Mouse (Mus musculus): ENCODE results near the gene B830017H08Rik. TPM values are rescaled to one million over a fixed set of nuclear protein-coding genes. Genes with fewer than 3 reads are reported as not detected.

Gene B830017H08Rik
- polyA plus RNA-seq, 1 experiment from 2014 or later = not detected

GRCm38 (mm10) chr16:17809711-17810110 lies 23.2 kb upstream of the B830017H08Rik start:
- Histone ChIP-seq H3K36me3 (ENCODE audit: control insufficient read depth, insufficient read depth, low read length) (peaks cover 7% of the 10 kb centered on the region; the same call in 1 of the 2 replicates), H3K4me3 (ENCODE audit: control insufficient read depth in 1 of 2, insufficient read depth in 1 of 2, low read depth in 1 of 2, low read length in 2 of 2) (no peak overlapping the region), H3K27ac (replicated peaks in 1 of 2; ENCODE audit: control insufficient read depth in 1 of 2, insufficient read depth in 1 of 2, low read depth in 2 of 2, low read length in 2 of 2) (peak overlapping the region; percentile 18 to 50; a peak in 3 of 4 replicates), H3K9ac (ENCODE audit: low read length) (no peak overlapping the region), H3K27me3 (ENCODE audit: control insufficient read depth, insufficient read depth, low read length) (peaks cover 29% of the 10 kb centered on the region), H3K4me2 (ENCODE audit: low read length) (no peak overlapping the region), H3K4me1 (ENCODE audit: control insufficient read depth in 2 of 2, insufficient read depth in 2 of 2, low read length in 2 of 2) (peaks cover 20 to 40% of the 10 kb centered on the region in 2 experiments; a peak in 3 of 4 replicates), H3K9me3 (ENCODE audit: control insufficient read depth, low read length) (no peaks in the 10 kb centered on the region)
- ATAC-seq (ENCODE audit: insufficient number of reproducible peaks, insufficient read depth, low FRiP score, low read depth) = 0 out of 2 replicates have a peak, but pooled peaks have one; percentile 5
- whole genome bisulfite sequencing = 39% methylated on average over 7 of the region's 7 CpGs

- Histone ChIP-seq H3K27ac (replicated peaks in 1 of 2; ENCODE audit: control insufficient read depth in 1 of 2, insufficient read depth in 1 of 2, low read depth in 2 of 2, low read length in 2 of 2) (no peak overlapping the region), H3K9ac (ENCODE audit: low read length) (no peak overlapping the region)
These were observed 20.8 kb upstream of the B830017H08Rik start for GRCm38 (mm10) chr16:17812120-17812519.

GRCm38 (mm10) chr16:17813173-17813572 lies 19.7 kb upstream of the B830017H08Rik start:
- no peak overlapping the region for H3K4me2 ChIP-seq (ENCODE audit: low read length)
- WGBS = 25% methylated on average over 4 of the region's 4 CpGs
- no peaks in the 10 kb centered on the region for H3K36me3 ChIP-seq (ENCODE audit: control insufficient read depth, insufficient read depth, low read length)
- H3K9me3 ChIP-seq (ENCODE audit: control insufficient read depth, low read length) = no peaks in the 10 kb centered on the region
- H3K4me3 ChIP-seq (ENCODE audit: control insufficient read depth in 1 of 2, insufficient read depth in 1 of 2, low read depth in 1 of 2, low read length in 2 of 2) = no peak overlapping the region
- H3K27me3 ChIP-seq (ENCODE audit: control insufficient read depth, insufficient read depth, low read length) = peaks cover 13% of the 10 kb centered on the region
- ATAC-seq (ENCODE audit: insufficient number of reproducible peaks, insufficient read depth, low FRiP score, low read depth) = no peak
- H3K27ac ChIP-seq (replicated peaks in 1 of 2; ENCODE audit: control insufficient read depth in 1 of 2, insufficient read depth in 1 of 2, low read depth in 2 of 2, low read length in 2 of 2) = no peak overlapping the region
- H3K4me1 ChIP-seq (ENCODE audit: control insufficient read depth in 2 of 2, insufficient read depth in 2 of 2, low read length in 2 of 2) = peaks cover 9 to 27% of the 10 kb centered on the region in 2 experiments; a peak in 3 of 4 replicates
- peak overlapping the region; percentile 11; the same call in 1 of the 2 replicates for H3K9ac ChIP-seq (ENCODE audit: low read length)

More at GRCm38 (mm10) chr16:17812120-17812519, 20.8 kb upstream of the B830017H08Rik start:
- 4% methylated on average over 5 of the region's 5 CpGs for WGBS
- Histone ChIP-seq H3K4me2 (ENCODE audit: low read length) (no peak overlapping the region), H3K4me1 (ENCODE audit: control insufficient read depth in 2 of 2, insufficient read depth in 2 of 2, low read length in 2 of 2) (peaks cover 13 to 34% of the 10 kb centered on the region in 2 experiments; a peak in 3 of 4 replicates), H3K27me3 (ENCODE audit: control insufficient read depth, insufficient read depth, low read length) (peaks cover 17% of the 10 kb centered on the region), H3K4me3 (ENCODE audit: control insufficient read depth in 1 of 2, insufficient read depth in 1 of 2, low read depth in 1 of 2, low read length in 2 of 2) (no peak overlapping the region), H3K36me3 (ENCODE audit: control insufficient read depth, insufficient read depth, low read length) (peaks cover 4% of the 10 kb centered on the region; the same call in 1 of the 2 replicates), H3K9me3 (ENCODE audit: control insufficient read depth, low read length) (no peaks in the 10 kb centered on the region)
- ATAC-seq (ENCODE audit: insufficient number of reproducible peaks, insufficient read depth, low FRiP score, low read depth) = no peak

GRCm38 (mm10) chr16:17815411-17816402 lies 17.2 kb upstream of the B830017H08Rik start:
- ATAC-seq (ENCODE audit: insufficient number of reproducible peaks, insufficient read depth, low FRiP score, low read depth) = peak; percentile 57
- WGBS = 3% methylated on average over 59 of the region's 63 CpGs
- H3K4me3 ChIP-seq (ENCODE audit: control insufficient read depth in 1 of 2, insufficient read depth in 1 of 2, low read depth in 1 of 2, low read length in 2 of 2) = peak overlapping the region; percentile 50 to 52
- peak overlapping the region; percentile 80 for H3K4me2 ChIP-seq (ENCODE audit: low read length)
- no peak overlapping the region for H3K27ac ChIP-seq (replicated peaks in 1 of 2; ENCODE audit: control insufficient read depth in 1 of 2, insufficient read depth in 1 of 2, low read depth in 2 of 2, low read length in 2 of 2)
- no peaks in the 10 kb centered on the region for H3K36me3 ChIP-seq (ENCODE audit: control insufficient read depth, insufficient read depth, low read length)
- H3K9ac ChIP-seq (ENCODE audit: low read length) = peak overlapping the region; percentile 70
- H3K9me3 ChIP-seq (ENCODE audit: control insufficient read depth, low read length) = no peaks in the 10 kb centered on the region
- peaks cover 2 to 10% of the 10 kb centered on the region in 2 experiments; a peak in 3 of 4 replicates for H3K4me1 ChIP-seq (ENCODE audit: control insufficient read depth in 2 of 2, insufficient read depth in 2 of 2, low read length in 2 of 2)
- H3K27me3 ChIP-seq (ENCODE audit: control insufficient read depth, insufficient read depth, low read length) = peaks cover 9% of the 10 kb centered on the region

- H3K27ac ChIP-seq (replicated peaks in 1 of 2; ENCODE audit: control insufficient read depth in 1 of 2, insufficient read depth in 1 of 2, low read depth in 2 of 2, low read length in 2 of 2) = no peak overlapping the region
- ATAC-seq (ENCODE audit: insufficient number of reproducible peaks, insufficient read depth, low FRiP score, low read depth) = no peak
- H3K9me3 ChIP-seq (ENCODE audit: control insufficient read depth, low read length) = no peaks in the 10 kb centered on the region
- peaks cover 9% of the 10 kb centered on the region for H3K27me3 ChIP-seq (ENCODE audit: control insufficient read depth, insufficient read depth, low read length)
- H3K9ac ChIP-seq (ENCODE audit: low read length) = no peak overlapping the region
- no peak overlapping the region for H3K4me3 ChIP-seq (ENCODE audit: control insufficient read depth in 1 of 2, insufficient read depth in 1 of 2, low read depth in 1 of 2, low read length in 2 of 2)
- 83% methylated on average over 8 of the region's 8 CpGs for WGBS
- no peaks in the 10 kb centered on the region for H3K36me3 ChIP-seq (ENCODE audit: control insufficient read depth, insufficient read depth, low read length)
- no peak overlapping the region for H3K4me2 ChIP-seq (ENCODE audit: low read length)
- peaks cover 2 to 8% of the 10 kb centered on the region in 2 experiments; a peak in 3 of 4 replicates for H3K4me1 ChIP-seq (ENCODE audit: control insufficient read depth in 2 of 2, insufficient read depth in 2 of 2, low read length in 2 of 2)
These were observed 16.4 kb upstream of the B830017H08Rik start for GRCm38 (mm10) chr16:17816528-17816927.

GRCm38 (mm10) chr16:17826500-17826899 lies 6.4 kb upstream of the B830017H08Rik start:
- Histone ChIP-seq H3K9me3 (ENCODE audit: control insufficient read depth, low read length) (no peaks in the 10 kb centered on the region), H3K9ac (ENCODE audit: low read length) (no peak overlapping the region), H3K4me1 (ENCODE audit: control insufficient read depth in 2 of 2, insufficient read depth in 2 of 2, low read length in 2 of 2) (no peaks in the 10 kb centered on the region), H3K4me2 (ENCODE audit: low read length) (no peak overlapping the region), H3K36me3 (ENCODE audit: control insufficient read depth, insufficient read depth, low read length) (no peaks in the 10 kb centered on the region), H3K4me3 (ENCODE audit: control insufficient read depth in 1 of 2, insufficient read depth in 1 of 2, low read depth in 1 of 2, low read length in 2 of 2) (no peak overlapping the region), H3K27me3 (ENCODE audit: control insufficient read depth, insufficient read depth, low read length) (peaks cover 29% of the 10 kb centered on the region), H3K27ac (replicated peaks in 1 of 2; ENCODE audit: control insufficient read depth in 1 of 2, insufficient read depth in 1 of 2, low read depth in 2 of 2, low read length in 2 of 2) (no peak overlapping the region)
- 78% methylated on average over 2 of the region's 2 CpGs for WGBS
- ATAC-seq (ENCODE audit: insufficient number of reproducible peaks, insufficient read depth, low FRiP score, low read depth) = no peak

- no peak overlapping the region for H3K27ac ChIP-seq (replicated peaks in 1 of 2; ENCODE audit: control insufficient read depth in 1 of 2, insufficient read depth in 1 of 2, low read depth in 2 of 2, low read length in 2 of 2)
- WGBS = 79% methylated on average over 2 of the region's 2 CpGs
- ATAC-seq (ENCODE audit: insufficient number of reproducible peaks, insufficient read depth, low FRiP score, low read depth) = no peak
- no peak overlapping the region for H3K4me3 ChIP-seq (ENCODE audit: control insufficient read depth in 1 of 2, insufficient read depth in 1 of 2, low read depth in 1 of 2, low read length in 2 of 2)
- peaks cover 0 to 3% of the 10 kb centered on the region in 2 experiments; a peak in 1 of 4 replicates for H3K4me1 ChIP-seq (ENCODE audit: control insufficient read depth in 2 of 2, insufficient read depth in 2 of 2, low read length in 2 of 2)
- no peak overlapping the region for H3K9ac ChIP-seq (ENCODE audit: low read length)
- no peak overlapping the region for H3K4me2 ChIP-seq (ENCODE audit: low read length)
- no peaks in the 10 kb centered on the region for H3K36me3 ChIP-seq (ENCODE audit: control insufficient read depth, insufficient read depth, low read length)
- peaks cover 43% of the 10 kb centered on the region for H3K27me3 ChIP-seq (ENCODE audit: control insufficient read depth, insufficient read depth, low read length)
- no peaks in the 10 kb centered on the region for H3K9me3 ChIP-seq (ENCODE audit: control insufficient read depth, low read length)
These were observed 4.7 kb upstream of the B830017H08Rik start for GRCm38 (mm10) chr16:17828229-17828628.
